Mouse (Mus musculus) heart, embryonic 15.5 days (tissue): Measurements from ENCODE around the gene Olfr1198. TPM values are rescaled to one million over a fixed set of nuclear protein-coding genes. Genes with fewer than 3 reads are reported as not detected.

ENCODE experiments used
- ATAC-seq: fragments of 200-750 bp; cut with Nextera tagmentation; replicated peaks from 2 replicates; pipeline ENCODE4 v1.8.0; 2017; ENCODE audit warnings: low read depth, moderate TSS enrichment; ENCODE audit not compliant: insufficient number of reproducible peaks, insufficient read depth, low FRiP score
- H3K27ac ChIP-seq: fragments of 300-500 bp; sonication (generic); 2 replicates; pipeline ENCODE4 v1.5.1; 2015; ENCODE audit warnings: mild to moderate bottlenecking, inconsistent platforms
- H3K27me3 ChIP-seq: fragments of 300-500 bp; sonication (generic); 2 replicates; pipeline ENCODE4 v1.6.1; 2015; ENCODE audit warnings: inconsistent platforms
- H3K36me3 ChIP-seq: fragments of 300-500 bp; sonication (generic); 2 replicates; pipeline ENCODE4 v1.6.1; 2015; ENCODE audit warnings: mild to moderate bottlenecking, inconsistent platforms
- H3K4me1 ChIP-seq: fragments of 300-500 bp; sonication (generic); replicated peaks from 2 replicates; pipeline ENCODE4 v1.6.1; 2015; ENCODE audit warnings: inconsistent platforms
- H3K4me2 ChIP-seq: fragments of 300-500 bp; sonication (generic); 2 replicates; pipeline ENCODE4 v1.6.1; 2015; ENCODE audit warnings: inconsistent platforms, mild to moderate bottlenecking, moderate library complexity
- H3K4me3 ChIP-seq: fragments of 300-500 bp; sonication (generic); 2 replicates; pipeline ENCODE4 v1.5.1; 2015; ENCODE audit warnings: mild to moderate bottlenecking, inconsistent platforms
- H3K9ac ChIP-seq: fragments of 300-500 bp; sonication (generic); 2 replicates; pipeline ENCODE4 v1.6.1; 2015; ENCODE audit warnings: mild to moderate bottlenecking, inconsistent platforms
- H3K9me3 ChIP-seq: fragments of 300-500 bp; sonication (generic); replicated peaks from 2 replicates; pipeline ENCODE4 v1.6.1; 2016; ENCODE audit warnings: inconsistent platforms
- WGBS: fragments of 180-500 bp; shearing (Covaris S2); methylation state at CpG from one replicate; pipeline ENCODE4 v1.1.7; 2015; ENCODE audit warnings: mixed read lengths; 5-methylcytosine and 5-hydroxymethylcytosine counted together
- polyA plus RNA-seq: library from polyadenylated mRNA; unstranded; fragments of >200 nt; fragmentation: Nextera tagmentation; extraction: Ambion mirVana; gene quantifications from 2 replicates; pipeline ENCODE4 v1.2.1, GENCODE M21; 2015

The Olfr1198 gene
- not detected in 2 replicates for polyA plus RNA-seq

GRCm38 (mm10) chr2:88751270-88751669, at the start of gene Olfr1198:
Gene Olfr1198 (minus strand): TSS chr2:88751370.
- Histone ChIP-seq H3K4me1 (no peaks in the 10 kb centered on the region), H3K4me3 (no peak within 1 kb of the TSS), H3K36me3 (no peaks in the 10 kb centered on the region), H3K27ac (no peak within 1 kb of the TSS), H3K9me3 (no peaks in the 10 kb centered on the region), H3K27me3 (no peaks in the 10 kb centered on the region), H3K4me2 (no peak within 1 kb of the TSS), H3K9ac (no peak within 1 kb of the TSS)
- ATAC-seq = no peak
- WGBS = 88% methylated on average over 2 of the region's 2 CpGs

GRCm38 (mm10) chr2:88792736-88793135, 41.6 kb upstream of the Olfr1198 start, which contains the start of gene Olfr1201:
Gene Olfr1201 (plus strand): TSS chr2:88793036.
- Histone ChIP-seq H3K36me3 (no peaks in the 10 kb centered on the region), H3K4me2 (no peak within 1 kb of the TSS), H3K27ac (no peak within 1 kb of the TSS), H3K4me1 (no peaks in the 10 kb centered on the region), H3K9me3 (no peaks in the 10 kb centered on the region), H3K27me3 (no peaks in the 10 kb centered on the region), H3K9ac (no peak within 1 kb of the TSS), H3K4me3 (no peak within 1 kb of the TSS)
- 77% methylated on average over 6 of the region's 6 CpGs for WGBS
- no peak for ATAC-seq

- Histone ChIP-seq H3K27ac (no peak within 1 kb of the TSS), H3K4me2 (no peak within 1 kb of the TSS), H3K36me3 (no peaks in the 10 kb centered on the region), H3K27me3 (no peaks in the 10 kb centered on the region), H3K9me3 (no peaks in the 10 kb centered on the region), H3K4me1 (no peaks in the 10 kb centered on the region), H3K9ac (no peak within 1 kb of the TSS), H3K4me3 (no peak within 1 kb of the TSS)
- WGBS = 79% methylated on average over 2 of the region's 2 CpGs
- no peak for ATAC-seq
Observed at GRCm38 (mm10) chr2:88770388-88770787, 19.2 kb upstream of the Olfr1198 start, which contains the start of gene Olfr1200. Gene Olfr1200 (minus strand): TSS chr2:88770488.

- no peaks in the 10 kb centered on the region for H3K36me3 ChIP-seq
- H3K4me2 ChIP-seq = no peak within 1 kb of the TSS
- no peak for ATAC-seq
- H3K9me3 ChIP-seq = no peaks in the 10 kb centered on the region; the same call in 1 of the 2 replicates
- H3K4me1 ChIP-seq = no peaks in the 10 kb centered on the region
- no peak within 1 kb of the TSS for H3K9ac ChIP-seq
- H3K27ac ChIP-seq = no peak within 1 kb of the TSS
- WGBS = 80% methylated on average over 2 of the region's 2 CpGs
- no peaks in the 10 kb centered on the region for H3K27me3 ChIP-seq
- H3K4me3 ChIP-seq = no peak within 1 kb of the TSS
Observed at GRCm38 (mm10) chr2:88760369-88760768, 9.2 kb upstream of the Olfr1198 start, which contains the start of gene Olfr1199. Gene Olfr1199 (minus strand): TSS chr2:88760469.

- Histone ChIP-seq H3K27me3 (no peaks in the 10 kb centered on the region), H3K9me3 (peaks cover 3% of the 10 kb centered on the region; the same call in 1 of the 2 replicates), H3K4me3 (no peak overlapping the region), H3K4me2 (no peak overlapping the region), H3K9ac (no peak overlapping the region), H3K27ac (no peak overlapping the region), H3K4me1 (no peaks in the 10 kb centered on the region), H3K36me3 (no peaks in the 10 kb centered on the region)
- 70% methylated on average over 3 of the region's 3 CpGs for WGBS
- ATAC-seq = no peak
Observed at GRCm38 (mm10) chr2:88743379-88743778, 7.8 kb downstream of the Olfr1198 start.

GRCm38 (mm10) chr2:88732266-88732665, 18.9 kb downstream of the Olfr1198 start, which contains the start of gene Olfr1197:
Gene Olfr1197 (minus strand): TSS chr2:88732366.
- H3K4me2 ChIP-seq = no peak within 1 kb of the TSS
- no peaks in the 10 kb centered on the region for H3K9me3 ChIP-seq
- no peaks in the 10 kb centered on the region for H3K27me3 ChIP-seq
- no peak within 1 kb of the TSS for H3K27ac ChIP-seq
- no peak within 1 kb of the TSS for H3K9ac ChIP-seq
- 65% methylated on average over 1 of the region's 1 CpGs for WGBS
- ATAC-seq = no peak
- no peaks in the 10 kb centered on the region for H3K36me3 ChIP-seq
- no peak within 1 kb of the TSS for H3K4me3 ChIP-seq
- H3K4me1 ChIP-seq = no peaks in the 10 kb centered on the region

GRCm38 (mm10) chr2:88704497-88704896, 46.7 kb downstream of the Olfr1198 start, which contains the start of gene Olfr1196:
Gene Olfr1196 (minus strand): TSS chr2:88704597.
- H3K4me3 ChIP-seq = no peak within 1 kb of the TSS
- no peak within 1 kb of the TSS for H3K27ac ChIP-seq
- 69% methylated on average over 2 of the region's 2 CpGs for WGBS
- no peak for ATAC-seq
- H3K9ac ChIP-seq = no peak within 1 kb of the TSS
- no peaks in the 10 kb centered on the region for H3K36me3 ChIP-seq
- no peak within 1 kb of the TSS for H3K4me2 ChIP-seq
- no peaks in the 10 kb centered on the region for H3K27me3 ChIP-seq
- H3K4me1 ChIP-seq = no peaks in the 10 kb centered on the region
- H3K9me3 ChIP-seq = no peaks in the 10 kb centered on the region

Other genes starting within 250 kb of the Olfr1198 start
- gene Olfr1186, start 232.8 kb downstream of the Olfr1198 start, polyA plus RNA-seq = not detected in 2 replicates
- gene Olfr1188, start 194.4 kb downstream of the Olfr1198 start, polyA plus RNA-seq = not detected in 2 replicates
- gene Olfr1189, start 164.9 kb downstream of the Olfr1198 start, polyA plus RNA-seq = not detected in 2 replicates
- not detected in 2 replicates for gene Olfr1191-ps1, start 110.8 kb downstream of the Olfr1198 start, polyA plus RNA-seq
- gene Olfr1192-ps1, start 102.9 kb downstream of the Olfr1198 start, polyA plus RNA-seq = not detected in 2 replicates
- gene Olfr1193, start 75.7 kb downstream of the Olfr1198 start, polyA plus RNA-seq = not detected in 2 replicates
- gene Olfr1195, start 62.2 kb downstream of the Olfr1198 start, polyA plus RNA-seq = not detected in 2 replicates
- not detected in 2 replicates for gene Olfr1196, start 46.8 kb downstream of the Olfr1198 start, polyA plus RNA-seq
- not detected in 2 replicates for gene Olfr1197, start 19.0 kb downstream of the Olfr1198 start, polyA plus RNA-seq
- not detected in 2 replicates for gene Olfr1199, start 9.1 kb upstream of the Olfr1198 start, polyA plus RNA-seq
- not detected in 2 replicates for gene Olfr1200, start 19.1 kb upstream of the Olfr1198 start, polyA plus RNA-seq
- gene Olfr1201, start 41.7 kb upstream of the Olfr1198 start, polyA plus RNA-seq = not detected in 2 replicates
- gene Olfr1202, start 63.1 kb upstream of the Olfr1198 start, polyA plus RNA-seq = not detected in 2 replicates
- gene Olfr1205, start 78.4 kb upstream of the Olfr1198 start, polyA plus RNA-seq = not detected in 2 replicates
- not detected in 2 replicates for gene Olfr1204, start 97.9 kb upstream of the Olfr1198 start, polyA plus RNA-seq
- gene Olfr1206, start 111.9 kb upstream of the Olfr1198 start, polyA plus RNA-seq = not detected in 2 replicates
- not detected in 2 replicates for gene Olfr1208, start 150.9 kb upstream of the Olfr1198 start, polyA plus RNA-seq
- not detected in 2 replicates for gene Olfr1209, start 163.8 kb upstream of the Olfr1198 start, polyA plus RNA-seq
- gene Olfr1211, start 186.7 kb upstream of the Olfr1198 start, polyA plus RNA-seq = not detected in 2 replicates
- gene Olfr1212, start 202.6 kb upstream of the Olfr1198 start, polyA plus RNA-seq = not detected in 2 replicates
- not detected in 2 replicates for gene Gm13762, start 228.9 kb upstream of the Olfr1198 start, polyA plus RNA-seq
- not detected in 2 replicates for gene Olfr1214, start 241.3 kb upstream of the Olfr1198 start, polyA plus RNA-seq